Mouse (Mus musculus) kidney, embryonic 15.5 days (tissue): ENCODE results near the gene Ppp1r14a. TPM values are rescaled to one million over a fixed set of nuclear protein-coding genes. Genes with fewer than 3 reads are reported as not detected.

ENCODE experiments used
- ATAC-seq: fragments of 200-750 bp; cut with Nextera tagmentation; replicated peaks from 2 replicates; pipeline ENCODE4 v1.8.0; 2017; ENCODE audit warnings: moderate TSS enrichment; ENCODE audit not compliant: low FRiP score
- H3K27ac ChIP-seq: fragments of 300-500 bp; sonication (generic); 2 replicates; pipeline ENCODE4 v1.5.1; 2015; ENCODE audit warnings: mild to moderate bottlenecking, inconsistent platforms
- H3K27me3 ChIP-seq: fragments of 300-500 bp; sonication (generic); 2 replicates; pipeline ENCODE4 v1.6.1; 2015; ENCODE audit warnings: inconsistent platforms
- H3K36me3 ChIP-seq: fragments of 300-500 bp; sonication (generic); 2 replicates; pipeline ENCODE4 v1.6.1; 2015; ENCODE audit warnings: inconsistent platforms
- H3K4me1 ChIP-seq: fragments of 300-500 bp; sonication (generic); 2 replicates; pipeline ENCODE4 v1.6.1; 2015; ENCODE audit warnings: inconsistent platforms
- H3K4me2 ChIP-seq: fragments of 300-500 bp; sonication (generic); 2 replicates; pipeline ENCODE4 v1.6.1; 2015; ENCODE audit warnings: moderate library complexity, mild to moderate bottlenecking, inconsistent platforms
- H3K4me3 ChIP-seq: fragments of 300-500 bp; sonication (generic); replicated peaks from 2 replicates; pipeline ENCODE4 v1.5.1; 2015; ENCODE audit warnings: mild to moderate bottlenecking, inconsistent platforms
- H3K9ac ChIP-seq: fragments of 300-500 bp; sonication (generic); 2 replicates; pipeline ENCODE4 v1.6.1; 2015; ENCODE audit warnings: mild to moderate bottlenecking, inconsistent platforms
- H3K9me3 ChIP-seq: fragments of 300-500 bp; sonication (generic); replicated peaks from 2 replicates; pipeline ENCODE4 v1.6.1; 2016; ENCODE audit warnings: inconsistent platforms
- WGBS: fragments of 180-500 bp; shearing (Covaris S2); methylation state at CpG from one replicate; pipeline ENCODE4 v1.1.7; 2015; ENCODE audit warnings: mixed read lengths; 5-methylcytosine and 5-hydroxymethylcytosine counted together
- polyA plus RNA-seq: library from polyadenylated mRNA; unstranded; fragments of >200 nt; fragmentation: Nextera tagmentation; extraction: Ambion mirVana; gene quantifications from 2 replicates; pipeline ENCODE4 v1.2.1, GENCODE M21; 2015

The Ppp1r14a gene
- polyA plus RNA-seq, 1 experiment from 2014 or later: 23.7 TPM

- ATAC-seq: 0 out of 2 replicates have a peak, but pooled peaks have one; percentile 30
- H3K4me2 ChIP-seq: no peak overlapping the region
- H3K4me1 ChIP-seq: peaks cover 57% of the 10 kb centered on the region
- peak overlapping the region; percentile 79 for H3K27ac ChIP-seq
- 26% methylated on average over 19 of the region's 19 CpGs for whole genome bisulfite sequencing
- no peaks in the 10 kb centered on the region for H3K9me3 ChIP-seq
- H3K36me3 ChIP-seq: no peaks in the 10 kb centered on the region
- H3K9ac ChIP-seq: no peak overlapping the region
- 0 out of 2 replicates have a peak, but pooled peaks cover 5% of the 10 kb centered on the region for H3K27me3 ChIP-seq
- H3K4me3 ChIP-seq: no peak overlapping the region
These were observed 4.3 kb downstream of the Ppp1r14a start for GRCm38 (mm10) chr7:29293131-29294065.

DNA sequence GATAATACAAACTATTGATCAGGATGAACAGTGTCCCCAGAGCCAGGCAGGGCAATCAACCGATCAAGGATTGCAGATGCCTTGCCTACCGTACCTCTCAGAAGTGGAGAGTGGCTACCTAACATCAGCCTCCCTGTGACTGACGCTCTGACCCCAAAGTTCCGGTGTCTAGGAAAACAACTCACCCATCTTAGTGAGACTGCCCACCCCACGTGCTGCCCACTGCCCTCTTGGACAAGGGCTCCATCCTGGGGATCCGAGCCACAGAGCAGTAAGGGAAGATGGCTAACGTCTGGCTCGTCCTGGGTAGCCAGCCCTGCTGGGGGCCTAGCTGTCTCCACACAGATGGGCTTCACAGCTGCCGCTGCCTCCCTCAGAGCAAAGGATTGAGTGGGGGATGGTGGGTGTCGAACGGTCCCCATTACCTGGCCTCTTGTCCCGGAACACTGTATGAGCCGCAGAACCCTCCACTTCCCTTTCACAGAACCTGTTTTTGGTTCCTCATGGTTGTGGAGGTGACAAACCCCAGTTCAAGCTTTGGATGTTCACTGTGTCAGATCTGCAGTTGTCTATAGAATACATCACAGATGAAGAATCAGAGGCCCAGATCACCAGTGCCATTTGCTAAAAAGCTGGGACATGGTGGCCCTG is 5.1 kb downstream of the Ppp1r14a start:
- Histone ChIP-seq H3K36me3 (no peaks in the 10 kb centered on the region), H3K4me3 (no peak overlapping the region), H3K27ac (0 out of 2 replicates have a peak overlapping the region, but pooled peaks have one; percentile 79), H3K4me2 (no peak overlapping the region), H3K9me3 (no peaks in the 10 kb centered on the region), H3K9ac (no peak overlapping the region), H3K27me3 (0 out of 2 replicates have a peak, but pooled peaks cover 5% of the 10 kb centered on the region), H3K4me1 (peaks cover 50% of the 10 kb centered on the region)
- 69% methylated on average over 13 of the region's 13 CpGs for WGBS
- ATAC-seq: no peak

DNA sequence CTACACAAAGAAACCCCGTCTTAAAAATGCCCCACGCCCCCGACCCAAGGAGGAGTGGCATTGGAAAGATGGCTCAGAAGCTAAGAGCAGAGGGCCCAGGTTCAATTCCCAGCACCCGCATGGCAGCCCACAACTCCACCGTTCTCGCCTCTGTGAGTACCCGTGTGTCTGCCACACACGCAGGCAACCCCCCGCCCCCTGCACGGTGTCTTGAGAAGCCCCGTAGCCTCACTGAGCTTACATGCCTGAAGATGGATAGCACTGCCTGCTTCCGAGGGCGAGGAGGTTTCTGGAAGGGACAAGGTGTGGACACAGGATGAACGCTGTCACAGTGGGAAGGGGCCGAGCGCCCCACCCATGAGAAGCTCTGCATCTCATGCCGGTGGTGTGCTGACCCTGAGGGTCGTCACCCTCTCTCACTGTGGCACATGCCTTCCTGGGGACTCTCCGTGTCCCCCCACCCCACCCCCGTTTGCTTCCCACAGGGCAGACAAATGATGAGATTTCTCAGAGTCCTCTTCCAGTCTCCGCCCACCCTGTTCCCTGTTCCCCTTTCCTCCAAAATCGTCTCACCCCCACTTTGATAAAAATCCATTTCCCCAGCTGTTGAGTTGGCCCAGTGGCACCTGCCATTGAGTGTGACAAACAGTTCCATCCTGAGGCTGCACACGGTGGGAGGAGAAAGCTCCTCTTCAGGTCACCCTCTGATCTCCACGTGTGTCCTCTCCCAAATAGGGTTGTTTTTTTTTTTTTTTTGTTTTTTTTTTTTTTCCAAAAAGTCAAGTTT is 6.9 kb downstream of the Ppp1r14a start:
- Histone ChIP-seq H3K9me3 (no peaks in the 10 kb centered on the region), H3K4me3 (no peak overlapping the region), H3K36me3 (no peaks in the 10 kb centered on the region), H3K27ac (no peak overlapping the region), H3K9ac (no peak overlapping the region), H3K4me1 (peaks cover 32% of the 10 kb centered on the region), H3K4me2 (no peak overlapping the region), H3K27me3 (0 out of 2 replicates have a peak, but pooled peaks cover 3% of the 10 kb centered on the region)
- 79% methylated on average over 24 of the region's 24 CpGs for WGBS
- ATAC-seq: no peak

- H3K4me2 ChIP-seq: 0 out of 2 replicates have a peak overlapping the region, but pooled peaks have one; percentile 36
- no peak overlapping the region for H3K4me3 ChIP-seq
- H3K36me3 ChIP-seq: no peaks in the 10 kb centered on the region
- H3K27me3 ChIP-seq: peaks cover 7% of the 10 kb centered on the region
- no peaks in the 10 kb centered on the region for H3K9me3 ChIP-seq
- 10% methylated on average over 10 of the region's 10 CpGs for WGBS
- no peak for ATAC-seq
- H3K9ac ChIP-seq: no peak overlapping the region
- H3K4me1 ChIP-seq: peaks cover 25% of the 10 kb centered on the region
- H3K27ac ChIP-seq: no peak overlapping the region
These were observed 7.9 kb downstream of the Ppp1r14a start for GRCm38 (mm10) chr7:29296998-29297397.

DNA sequence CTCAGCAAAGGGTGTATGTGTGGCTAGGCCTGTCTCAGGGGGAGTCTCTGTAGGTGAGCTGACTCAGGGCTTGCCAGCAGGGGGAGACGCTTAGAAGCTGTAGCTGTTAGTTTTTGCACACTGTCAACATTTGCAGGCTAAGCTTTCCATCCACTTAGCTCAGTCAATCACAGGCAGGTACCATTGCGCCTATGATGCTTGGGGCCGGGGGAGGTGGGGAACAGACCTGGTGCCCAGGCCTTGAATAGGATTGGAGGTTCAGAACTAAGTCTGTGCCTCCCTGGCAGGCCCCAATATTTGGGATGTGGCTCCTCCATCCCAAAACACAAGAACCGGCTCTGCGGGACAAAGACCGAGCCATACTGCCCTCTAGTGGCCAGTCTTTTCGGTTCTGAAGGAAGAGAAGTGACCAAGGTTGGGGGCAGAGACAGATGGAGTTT is 12.0 kb downstream of the Ppp1r14a start:
- H3K9ac ChIP-seq: no peak overlapping the region
- ATAC-seq: no peak
- peak overlapping the region; percentile 17; the same call in 1 of the 2 replicates for H3K4me3 ChIP-seq
- H3K4me1 ChIP-seq: peaks cover 26% of the 10 kb centered on the region
- peaks cover 48% of the 10 kb centered on the region for H3K27me3 ChIP-seq
- no peaks in the 10 kb centered on the region for H3K9me3 ChIP-seq
- no peaks in the 10 kb centered on the region for H3K36me3 ChIP-seq
- peak overlapping the region; percentile 45 for H3K4me2 ChIP-seq
- H3K27ac ChIP-seq: no peak overlapping the region
- WGBS: 4% methylated on average over 7 of the region's 7 CpGs

DNA sequence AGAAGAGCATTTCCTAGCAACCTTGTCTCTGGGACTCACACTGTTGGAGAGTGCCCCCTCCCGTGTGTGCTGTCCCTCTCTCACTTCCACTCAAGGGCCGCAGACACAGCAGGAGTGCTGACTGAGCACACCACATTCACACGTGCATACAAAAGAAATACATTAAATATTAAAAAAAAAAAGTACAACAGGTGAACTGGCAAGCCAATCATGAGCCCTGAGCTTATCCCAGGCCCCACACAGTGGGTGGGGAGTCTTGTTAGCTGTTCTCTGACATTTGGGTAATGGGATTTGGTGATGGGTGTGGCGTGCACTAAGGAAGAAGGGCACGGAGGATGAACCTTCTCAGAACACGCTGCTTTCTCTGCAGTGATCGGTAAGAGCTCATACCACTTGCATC is 13.5 kb downstream of the Ppp1r14a start:
- H3K36me3 ChIP-seq: no peaks in the 10 kb centered on the region
- WGBS: 73% methylated on average over 7 of the region's 7 CpGs
- H3K9me3 ChIP-seq: no peaks in the 10 kb centered on the region
- no peak for ATAC-seq
- no peak overlapping the region for H3K9ac ChIP-seq
- H3K27me3 ChIP-seq: peaks cover 58% of the 10 kb centered on the region
- H3K4me1 ChIP-seq: peaks cover 31% of the 10 kb centered on the region
- H3K27ac ChIP-seq: no peak overlapping the region
- H3K4me3 ChIP-seq: no peak overlapping the region
- no peak overlapping the region for H3K4me2 ChIP-seq

DNA sequence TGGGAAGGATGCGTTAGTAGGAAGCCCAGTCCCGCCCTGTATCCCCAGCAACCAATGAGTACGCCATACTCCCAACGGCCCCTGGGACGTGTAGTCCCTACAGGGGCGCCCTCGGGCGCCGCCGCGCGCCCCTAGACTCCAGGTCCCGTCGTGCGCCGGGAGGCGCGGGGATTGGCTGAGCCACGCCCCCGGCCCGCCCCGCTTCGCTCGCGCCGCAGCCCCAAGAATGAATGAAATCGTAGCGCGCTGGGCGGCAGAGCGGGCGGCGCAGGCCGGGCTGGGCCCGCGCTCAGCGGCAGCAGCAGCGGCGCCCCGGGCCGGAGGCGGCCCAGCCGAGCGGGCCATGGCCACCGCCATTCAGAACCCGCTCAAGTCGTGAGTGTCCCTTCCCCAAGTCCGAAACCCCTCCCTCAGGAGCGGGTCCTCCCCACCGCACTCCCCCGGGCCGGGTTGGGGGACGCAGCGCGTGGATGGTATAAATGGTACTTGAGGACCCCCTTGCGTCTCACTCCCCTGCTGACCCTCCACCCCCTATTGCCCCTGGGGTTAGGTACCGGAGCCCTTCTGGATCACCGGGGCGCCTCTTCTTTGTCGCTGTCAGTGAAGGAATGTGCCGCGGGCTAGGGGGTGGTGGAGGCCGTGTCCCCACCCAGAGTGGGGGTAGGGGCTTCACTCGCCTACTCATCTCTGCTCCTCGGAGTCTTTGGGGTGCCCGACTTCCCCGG is 14.8 kb downstream of the Ppp1r14a start, which contains the start of gene Dpf1:
Gene Dpf1, plus strand, starts transcription at position 214 of the 725 bp plus-strand sequence.
- Histone ChIP-seq H3K9ac (peak within 1 kb of the TSS; percentile 51), H3K4me3 (peak within 1 kb of the TSS; percentile 63), H3K36me3 (no peaks in the 10 kb centered on the region), H3K4me1 (peaks cover 42% of the 10 kb centered on the region), H3K27ac (no peak within 1 kb of the TSS), H3K9me3 (no peaks in the 10 kb centered on the region), H3K27me3 (peaks cover 64% of the 10 kb centered on the region), H3K4me2 (peak within 1 kb of the TSS; percentile 99)
- ATAC-seq: peak; percentile 84
- under 1% methylated on average over 66 of the region's 67 CpGs for WGBS

GRCm38 (mm10) chr7:29304463-29305262 is 15.6 kb downstream of the Ppp1r14a start:
- no peak overlapping the region for H3K27ac ChIP-seq
- H3K27me3 ChIP-seq: peaks cover 71% of the 10 kb centered on the region
- no peaks in the 10 kb centered on the region for H3K9me3 ChIP-seq
- peaks cover 49% of the 10 kb centered on the region for H3K4me1 ChIP-seq
- H3K4me2 ChIP-seq: peak overlapping the region; percentile 99
- H3K4me3 ChIP-seq: peak overlapping the region; percentile 63
- ATAC-seq: no peak
- 2% methylated on average over 48 of the region's 48 CpGs for WGBS
- no peaks in the 10 kb centered on the region for H3K36me3 ChIP-seq
- peak overlapping the region; percentile 51 for H3K9ac ChIP-seq

GRCm38 (mm10) chr7:29305263-29305988 is 16.3 kb downstream of the Ppp1r14a start:
- peak overlapping the region; percentile 99 for H3K4me2 ChIP-seq
- H3K9ac ChIP-seq: peak overlapping the region; percentile 51; the same call in 1 of the 2 replicates

DNA sequence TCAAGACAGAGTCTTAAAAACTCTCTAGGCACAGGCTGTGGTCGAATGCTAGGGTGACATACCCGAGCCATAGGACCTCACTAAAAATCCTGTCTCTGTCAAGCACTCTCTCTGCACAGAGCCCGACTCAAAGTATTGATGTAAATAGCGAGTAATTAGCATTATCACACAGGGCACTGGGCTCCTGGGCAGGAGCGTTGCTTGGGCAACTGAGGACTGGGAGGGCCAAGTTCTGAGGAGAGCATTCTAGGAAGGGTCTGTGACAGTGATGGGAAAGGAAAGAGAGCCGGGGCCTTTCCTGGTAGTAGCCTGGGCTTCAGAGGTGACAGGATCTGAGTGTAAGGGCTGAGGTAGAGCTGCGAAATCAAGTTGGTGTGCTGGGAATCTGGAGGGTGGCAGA is 17.0 kb downstream of the Ppp1r14a start:
- no peak overlapping the region for H3K4me2 ChIP-seq
- H3K9ac ChIP-seq: no peak overlapping the region
- no peak overlapping the region for H3K27ac ChIP-seq
- H3K36me3 ChIP-seq: no peaks in the 10 kb centered on the region
- H3K27me3 ChIP-seq: peaks cover 85% of the 10 kb centered on the region
- H3K4me3 ChIP-seq: no peak overlapping the region
- peaks cover 51% of the 10 kb centered on the region for H3K4me1 ChIP-seq
- H3K9me3 ChIP-seq: no peaks in the 10 kb centered on the region
- no peak for ATAC-seq
- 50% methylated on average over 7 of the region's 7 CpGs for WGBS

More at GRCm38 (mm10) chr7:29305263-29305988, 16.3 kb downstream of the Ppp1r14a start:
- no peaks in the 10 kb centered on the region for H3K36me3 ChIP-seq
- no peak for ATAC-seq
- H3K27me3 ChIP-seq: peaks cover 79% of the 10 kb centered on the region
- H3K9me3 ChIP-seq: no peaks in the 10 kb centered on the region
- H3K27ac ChIP-seq: no peak overlapping the region
- peaks cover 51% of the 10 kb centered on the region for H3K4me1 ChIP-seq
- WGBS: 31% methylated on average over 9 of the region's 9 CpGs
- peak overlapping the region; percentile 63 for H3K4me3 ChIP-seq
